Mouse (Mus musculus) E14TG2a.4 (cell line): Measurements from ENCODE around the gene Usp44.

Experiments used
- H3K27me3 ChIP-seq: 2 replicates; pipeline ENCODE4 v1.6.1; 2014; ENCODE audit warnings: low read length, control low read depth; ENCODE audit not compliant: insufficient read depth
- H3K36me3 ChIP-seq: 2 replicates; pipeline ENCODE4 v1.6.1; 2014; ENCODE audit warnings: low read length, control low read depth; ENCODE audit not compliant: insufficient read depth
- H3K4me1 ChIP-seq: replicated peaks from 2 replicates; pipeline ENCODE4 v1.6.1; 2014; ENCODE audit warnings: low read depth, low read length, control low read depth
- H3K4me3 ChIP-seq: replicated peaks from 2 replicates; pipeline ENCODE4 v1.5.1; 2014; ENCODE audit warnings: mild to moderate bottlenecking, low read length
- H3K9me3 ChIP-seq: 2 replicates; pipeline ENCODE4 v1.6.1; 2014; ENCODE audit warnings: low read length, control low read depth
- CTCF ChIP-seq: conservative IDR thresholded peaks from 2 replicates; pipeline ENCODE4 v1.5.1; 2014; ENCODE audit warnings: low read length
- NANOG ChIP-seq: IDR thresholded peaks from 2 replicates; pipeline ENCODE4 v1.6.1; 2014; ENCODE audit warnings: borderline replicate concordance, low read length, mixed read lengths
- POU5F1 ChIP-seq: IDR thresholded peaks from 2 replicates; pipeline ENCODE4 v1.6.1; 2014; ENCODE audit warnings: low read length, borderline replicate concordance

The Usp44 gene

DNA sequence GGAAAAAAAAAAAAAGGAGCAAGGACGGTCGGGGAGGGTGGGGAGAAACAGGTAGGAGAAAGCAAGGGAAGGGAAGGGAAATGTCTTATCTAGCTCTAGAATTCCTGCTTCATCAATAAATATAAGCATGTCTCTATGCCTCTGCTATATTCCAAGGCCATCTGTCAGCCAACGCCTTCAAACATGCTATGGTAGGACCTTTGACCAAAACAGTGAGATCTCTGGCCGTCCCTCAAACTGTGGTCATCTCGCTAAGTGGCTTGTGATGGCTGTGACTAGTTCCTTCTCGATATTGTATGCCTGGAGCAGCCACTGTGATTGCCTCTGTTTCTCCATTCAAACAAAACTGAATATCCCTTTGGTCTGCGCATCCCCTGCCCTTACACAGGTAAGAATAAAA lies 19.3 kb upstream of the Usp44 start:
- Histone ChIP-seq H3K27me3 (no peaks in the 10 kb centered on the region), H3K9me3 (no peaks in the 10 kb centered on the region), H3K4me1 (peaks cover 18% of the 10 kb centered on the region), H3K4me3 (no peak overlapping the region), H3K36me3 (no peaks in the 10 kb centered on the region)
- TF ChIP-seq POU5F1 (no peak), NANOG (no peak), CTCF (no peak)

DNA sequence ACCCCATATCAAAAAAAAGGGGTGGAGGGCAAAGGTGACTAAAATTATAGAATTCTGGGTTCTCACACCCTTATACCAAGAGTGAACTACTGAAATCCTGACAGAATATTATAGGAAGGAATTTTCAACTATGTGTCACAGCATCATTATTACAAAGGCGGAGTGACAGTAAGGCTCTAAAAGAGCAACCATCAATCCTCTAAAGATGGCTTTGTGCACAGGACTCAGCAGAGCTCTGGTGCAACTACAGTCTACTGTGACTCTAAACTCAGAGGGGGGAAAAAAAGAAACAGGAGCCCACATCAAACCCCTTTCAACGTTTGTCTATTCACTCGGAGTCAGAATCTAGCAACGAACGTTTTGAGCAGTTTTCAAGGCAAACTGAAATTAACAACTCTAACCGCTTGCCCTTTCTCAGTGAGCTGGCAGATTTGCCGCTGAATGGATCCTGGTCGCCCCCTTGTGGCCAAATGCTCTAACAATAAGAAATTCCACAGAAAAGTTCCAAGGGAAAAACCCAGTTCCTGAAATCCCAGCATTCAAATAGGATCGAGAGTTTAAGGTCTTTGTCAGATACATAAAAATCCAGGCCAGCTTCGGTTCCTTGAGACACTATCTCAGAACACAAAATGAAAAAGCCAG lies 18.5 kb upstream of the Usp44 start:
- H3K27me3 ChIP-seq = no peaks in the 10 kb centered on the region
- TF ChIP-seq NANOG (no peak), CTCF (peak; percentile 52)
- peaks cover 18% of the 10 kb centered on the region for H3K4me1 ChIP-seq
- no peaks in the 10 kb centered on the region for H3K36me3 ChIP-seq
- H3K9me3 ChIP-seq = no peaks in the 10 kb centered on the region
- no peak overlapping the region for H3K4me3 ChIP-seq

GRCm38 (mm10) chr10:93813755-93814154 lies 17.6 kb upstream of the Usp44 start:
- no peaks in the 10 kb centered on the region for H3K27me3 ChIP-seq
- H3K9me3 ChIP-seq = no peaks in the 10 kb centered on the region
- H3K4me1 ChIP-seq = peaks cover 19% of the 10 kb centered on the region
- H3K4me3 ChIP-seq = no peak overlapping the region
- TF ChIP-seq CTCF = 0 out of 2 replicates have a peak, but pooled peaks have one; percentile 19
- no peak for TF ChIP-seq NANOG
- no peak for TF ChIP-seq POU5F1
- no peaks in the 10 kb centered on the region for H3K36me3 ChIP-seq

- peaks cover 21% of the 10 kb centered on the region for H3K4me1 ChIP-seq
- H3K27me3 ChIP-seq = no peaks in the 10 kb centered on the region
- no peaks in the 10 kb centered on the region for H3K36me3 ChIP-seq
- TF ChIP-seq CTCF = peak; percentile 77
- TF ChIP-seq POU5F1 = no peak
- no peak for TF ChIP-seq NANOG
- no peak overlapping the region for H3K4me3 ChIP-seq
- H3K9me3 ChIP-seq = no peaks in the 10 kb centered on the region
These were observed 12.7 kb upstream of the Usp44 start for GRCm38 (mm10) chr10:93818661-93819060.

DNA sequence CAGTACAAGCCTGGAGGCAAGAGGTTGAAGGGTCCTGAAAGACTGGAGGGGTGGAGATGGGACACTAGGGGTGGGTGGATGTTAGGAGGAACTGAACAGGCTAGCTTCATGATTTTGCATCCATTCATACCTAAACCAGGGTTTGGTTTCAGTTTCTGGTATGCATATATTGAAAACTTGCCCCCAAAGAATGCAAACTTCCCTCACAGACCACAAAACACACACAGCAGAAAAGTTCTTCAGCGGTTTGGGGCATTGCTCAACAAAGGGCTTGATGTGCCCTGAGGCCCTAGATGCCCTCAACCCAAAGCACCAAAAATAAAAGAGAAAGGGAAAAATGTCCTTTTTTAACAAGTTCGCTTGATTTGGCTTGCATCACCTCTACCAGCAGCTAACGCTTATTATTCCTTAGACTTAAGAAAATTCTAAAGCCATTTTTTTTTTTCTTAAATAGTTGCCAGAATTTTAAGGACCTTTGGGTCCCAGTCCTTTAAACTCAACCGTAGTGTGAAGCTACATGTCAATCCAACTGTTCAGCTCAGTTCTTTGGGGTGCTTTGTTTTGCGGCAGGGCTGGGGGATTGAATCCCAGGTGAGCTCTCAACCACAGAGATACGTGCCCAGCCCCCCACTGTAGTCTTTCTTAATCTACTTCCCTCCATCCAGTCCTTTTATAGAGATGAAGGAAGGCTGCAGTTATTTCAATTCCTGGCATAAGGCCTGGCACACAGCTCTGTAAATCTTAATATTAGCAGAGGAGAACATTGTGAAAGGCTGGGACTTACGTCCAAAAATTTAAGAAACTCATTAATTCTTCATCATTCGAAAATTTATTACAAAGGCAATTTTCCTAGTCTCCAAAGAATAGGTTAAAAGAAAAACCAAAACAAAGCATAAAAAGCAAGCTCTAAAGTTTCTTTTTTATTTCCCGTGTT lies 1.2 kb upstream of the Usp44 start:
- no peak overlapping the region for H3K4me3 ChIP-seq
- H3K4me1 ChIP-seq = peaks cover 40% of the 10 kb centered on the region
- peaks cover 22% of the 10 kb centered on the region for H3K27me3 ChIP-seq
- H3K9me3 ChIP-seq = no peaks in the 10 kb centered on the region
- 0 out of 2 replicates have a peak, but pooled peaks cover 2% of the 10 kb centered on the region for H3K36me3 ChIP-seq
- no peak for TF ChIP-seq POU5F1
- no peak for TF ChIP-seq CTCF
- TF ChIP-seq NANOG = no peak

DNA sequence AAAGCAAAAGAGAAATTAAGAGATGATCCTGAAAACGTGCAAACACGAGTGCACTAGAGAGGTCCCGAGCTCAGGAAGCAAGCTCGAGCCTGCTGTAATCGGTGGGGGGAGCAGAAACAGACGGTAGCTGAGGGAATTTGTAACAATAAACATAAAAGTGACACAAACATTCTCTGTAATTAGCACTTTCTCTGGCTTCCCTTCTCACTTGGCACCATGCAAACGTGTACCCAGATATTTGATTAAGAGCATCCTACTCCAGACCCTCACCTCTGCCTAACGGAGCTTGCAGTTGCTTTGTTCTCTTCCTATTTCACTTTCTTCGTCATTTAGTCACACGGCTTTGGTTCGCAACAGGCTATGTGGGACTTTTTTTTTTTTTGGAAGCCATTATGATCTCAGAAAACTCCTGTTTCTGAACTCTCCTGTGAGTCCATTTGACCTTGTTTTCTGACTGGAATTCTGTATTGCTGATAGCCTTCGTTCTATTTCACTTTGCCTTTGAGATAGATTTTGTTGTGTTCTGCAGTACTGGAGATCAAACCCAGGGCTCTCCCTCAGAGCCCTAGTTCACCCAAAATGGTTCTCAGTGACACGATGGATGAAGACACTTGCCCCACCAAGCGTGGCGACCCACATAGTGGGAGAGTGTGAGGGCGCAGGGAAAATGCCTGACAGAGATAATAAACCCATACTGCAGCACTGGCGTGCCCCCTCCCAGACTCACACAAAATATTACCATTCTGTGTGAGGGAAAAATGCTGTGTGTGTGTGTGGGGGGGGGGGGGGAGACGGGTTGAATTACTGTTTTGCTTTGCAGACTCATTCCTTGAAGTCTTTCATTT lies 597 bp downstream of the Usp44 start:
- H3K9me3 ChIP-seq = no peaks in the 10 kb centered on the region
- peak overlapping the region; percentile 43 for H3K4me3 ChIP-seq
- TF ChIP-seq POU5F1 (no peak), CTCF (no peak), NANOG (no peak)
- H3K4me1 ChIP-seq = peaks cover 49% of the 10 kb centered on the region
- H3K27me3 ChIP-seq = peaks cover 22% of the 10 kb centered on the region
- H3K36me3 ChIP-seq = 0 out of 2 replicates have a peak, but pooled peaks cover 2% of the 10 kb centered on the region

DNA sequence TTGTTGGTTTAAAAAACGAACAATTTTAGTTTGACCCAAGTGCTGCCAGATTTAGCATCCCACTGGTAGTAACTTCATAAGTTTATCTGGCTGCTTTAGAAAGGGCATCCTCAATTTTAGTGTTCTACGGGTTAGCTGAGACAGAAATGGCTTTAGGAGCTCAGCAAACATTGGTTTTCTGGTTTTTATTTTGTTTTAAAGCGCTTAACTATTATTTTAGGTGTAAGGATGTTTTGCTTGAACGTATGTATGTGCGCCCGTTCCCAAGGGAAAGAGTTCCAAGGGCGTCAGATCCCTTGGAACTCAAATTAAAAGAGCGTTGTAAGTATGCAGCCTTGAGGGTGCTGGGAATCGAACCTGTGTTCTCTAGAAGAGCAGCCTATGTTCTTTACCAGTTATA lies 1.5 kb downstream of the Usp44 start:
- H3K9me3 ChIP-seq = no peaks in the 10 kb centered on the region

DNA sequence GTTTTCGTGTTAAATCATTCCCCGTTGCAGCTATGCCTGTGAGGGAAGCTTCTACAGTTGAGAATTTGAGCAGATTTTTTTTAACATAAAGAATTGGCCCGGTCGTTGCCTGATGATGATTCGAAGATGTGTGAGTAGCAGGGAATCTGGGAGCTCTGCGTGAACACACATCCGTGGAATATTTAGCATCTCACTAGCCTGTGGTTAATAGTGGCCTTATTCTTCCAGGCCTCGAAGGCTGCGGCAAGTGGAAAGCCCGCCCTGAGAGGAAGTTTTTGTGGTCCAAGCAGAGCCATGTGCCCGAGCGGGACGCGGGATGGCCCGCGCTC lies 2.0 kb downstream of the Usp44 start:
- Histone ChIP-seq H3K9me3 (no peaks in the 10 kb centered on the region), H3K36me3 (no peaks in the 10 kb centered on the region), H3K4me1 (peaks cover 50% of the 10 kb centered on the region), H3K27me3 (peaks cover 22% of the 10 kb centered on the region), H3K4me3 (peak overlapping the region; percentile 95)
- no peak for TF ChIP-seq NANOG
- TF ChIP-seq POU5F1 = no peak
- no peak for TF ChIP-seq CTCF

More for the DNA sequence above, 1.5 kb downstream of the Usp44 start:
- peaks cover 22% of the 10 kb centered on the region for H3K27me3 ChIP-seq
- H3K4me3 ChIP-seq = no peak overlapping the region
- H3K4me1 ChIP-seq = peaks cover 50% of the 10 kb centered on the region
- no peak for TF ChIP-seq NANOG
- no peak for TF ChIP-seq CTCF
- no peak for TF ChIP-seq POU5F1
- H3K36me3 ChIP-seq = no peaks in the 10 kb centered on the region
